Mouse (Mus musculus): Measurements from ENCODE around the gene 2010315B03Rik. TPM values are rescaled to one million over a fixed set of nuclear protein-coding genes. Genes with fewer than 3 reads are reported as not detected.

2010315B03Rik gene
- total RNA-seq, 2 experiments from 2014 or later = 17.0 to 23.6 TPM

Other genes starting within 250 kb of the 2010315B03Rik start
- under 1 TPM; 0.29 to 0.39 TPM for gene Ccr2, start 210.7 kb downstream of the 2010315B03Rik start, total RNA-seq (2021)
- 1 to 10 TPM; 6.0 to 8.4 TPM for gene Ccr5, start 191.2 kb downstream of the 2010315B03Rik start, total RNA-seq (2021)
- gene Ppp2r3d, start 164.2 kb upstream of the 2010315B03Rik start, total RNA-seq (2021) = 100 to 1,000 TPM in 1 of 2 experiments, 10 to 100 TPM in 1; 96.5 to 106 TPM
- not detected for gene Gm21836, start 181.1 kb upstream of the 2010315B03Rik start, total RNA-seq (2021)